Mouse (Mus musculus): ENCODE measurements around the gene Med16.

- TF ChIP-seq GATA1 (IDR thresholded peaks at IDR 0.05; ENCODE audit: borderline replicate concordance, low read length): no peak
- no peak for TF ChIP-seq CTCF (IDR thresholded peaks at IDR 0.05; ENCODE audit: low read depth, low read length)
These were observed 11.9 kb downstream of the Med16 start for GRCm38 (mm10) chr10:79896814-79897213.
